In genomic region chr1:88790674-88791073, GRCm38 (mm10) we compare ENCODE assay signal across 14 mouse cellular contexts.
DNase-seq lines count a peak whose midpoint lies in the region.
"Had no signal": no experiment of that assay in that cellular context is flagged by ENCODE, and none has a peak within 500 bp of the region (broad histone marks: within the 10 kb centered on the region; RNA-seq: fewer than 3 reads in every experiment).

No protein-coding gene starts in this region.

- peak; percentile 8 to 14 for DNase-seq in frontal cortex, postnatal 36 days (ENCODE audit: low spot score in 2 of 2)
- no peak for DNase-seq in frontal cortex, postnatal 10 days (ENCODE audit: low spot score in 2 of 2)
- peak; percentile 8 for DNase-seq in layer of hippocampus, adult 9-11 months
- no peak for DNase-seq in layer of hippocampus, postnatal 36 days
- peak; percentile 52 for DNase-seq in brain, adult 2 months (ENCODE audit: low read depth, low spot score)
- no peak for DNase-seq in gastrocnemius, postnatal 4 days (ENCODE audit: low spot score in 2 of 2)
- DNase-seq: adrenal gland, adult 2 months; adrenal gland, postnatal 10 days; adrenal gland, postnatal 25 days; cerebellum, adult 11-12 months; cerebellum, adult 2 months; cerebellum, adult 9-10 months; cerebellum, postnatal 10 days; cerebellum, postnatal 25 days had no signal

Comparison
In these comparisons a context has a peak if more than half of its experiments do, and no peak if none do; other contexts are left out.
1. DNase-seq: peak in frontal cortex, postnatal 36 days (2 of 2), layer of hippocampus, adult 9-11 months (single experiment) and brain, adult 2 months (single experiment); none in frontal cortex, postnatal 10 days (0 of 2), layer of hippocampus, postnatal 36 days (0 of 2) and gastrocnemius, postnatal 4 days (0 of 2).